Mouse (Mus musculus) spleen, adult 2 months (tissue): Measurements from ENCODE around the gene Fndc3a.

Experiments used
- CTCF ChIP-seq: fragments of 200-500 bp; IDR thresholded peaks from 2 replicates; pipeline ENCODE4 v1.5.1; 2011; ENCODE audit warnings: mild to moderate bottlenecking, inconsistent platforms; ENCODE audit not compliant: insufficient read depth, insufficient read length, insufficient replicate concordance; ENCODE audit errors: extremely low read depth
- POLR2A ChIP-seq: fragments of 200-500 bp; IDR thresholded peaks from 2 replicates; pipeline ENCODE4 v1.6.1; 2011; ENCODE audit warnings: low read depth, low read length, inconsistent platforms

- TF ChIP-seq CTCF = no peak
- no peak for TF ChIP-seq POLR2A
These were observed 110.6 kb downstream of the Fndc3a start for GRCm38 (mm10) chr14:72598976-72599740.
